Mouse (Mus musculus): ENCODE data around the gene Ubap2l. TPM values are rescaled to one million over a fixed set of nuclear protein-coding genes. Genes with fewer than 3 reads are reported as not detected.

Ubap2l gene
- polyA plus RNA-seq, 1 experiment from 2014 or later = 105 TPM

DNA sequence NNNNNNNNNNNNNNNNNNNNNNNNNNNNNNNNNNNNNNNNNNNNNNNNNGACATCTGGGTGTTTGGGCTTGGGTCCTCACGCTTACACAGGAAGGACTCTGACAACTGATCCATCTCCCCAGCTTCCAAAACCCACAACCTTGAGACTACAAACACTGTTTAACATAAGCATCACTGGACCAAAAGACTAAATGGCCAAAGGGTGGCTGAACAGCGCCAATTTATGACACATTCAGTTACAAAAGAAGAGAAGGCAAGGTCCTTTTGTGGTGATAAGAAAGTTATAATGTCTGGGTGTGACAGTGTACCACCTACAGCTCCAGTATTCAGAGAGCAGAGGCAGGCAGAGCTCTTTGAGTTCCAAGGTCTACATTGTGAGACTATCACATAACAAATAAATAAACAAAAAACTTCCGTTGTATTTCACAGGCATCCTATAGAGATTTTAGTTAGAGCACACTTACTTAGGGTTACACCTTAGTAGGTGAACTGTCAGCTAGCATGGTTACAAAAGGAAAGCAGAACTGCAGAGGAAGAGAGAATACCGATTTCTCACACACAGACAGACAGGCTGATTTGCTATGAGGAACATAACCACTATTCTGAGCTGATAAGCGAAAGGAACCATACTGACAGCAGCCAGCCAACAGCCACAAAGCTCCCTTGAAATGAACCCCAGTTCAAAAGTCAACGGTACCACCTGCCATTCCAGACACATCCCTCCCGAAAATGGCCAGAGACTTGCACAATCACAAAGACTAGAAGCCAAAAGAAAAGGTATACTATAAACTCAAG is 96.1 kb downstream of the Ubap2l start:
- H3K27ac ChIP-seq (ENCODE audit: low read depth, low read length) = no peak overlapping the region
- H3K27me3 ChIP-seq (replicated peaks; ENCODE audit: control insufficient read depth, insufficient read depth, low read length) = no peaks in the 10 kb centered on the region
- no peak overlapping the region for H3K4me2 ChIP-seq (ENCODE audit: low read length)
- no peaks in the 10 kb centered on the region for H3K9me3 ChIP-seq (ENCODE audit: control insufficient read depth, low read length)
- H3K9ac ChIP-seq (ENCODE audit: low read depth, low read length) = no peak overlapping the region
- ATAC-seq = no peak
- H3K4me1 ChIP-seq (ENCODE audit: control insufficient read depth, insufficient read depth, low read depth, low read length) = peaks cover 28% of the 10 kb centered on the region
- no peak overlapping the region for H3K4me3 ChIP-seq (ENCODE audit: low read length)
- WGBS = 96% methylated on average over 7 of the region's 7 CpGs
- H3K36me3 ChIP-seq (ENCODE audit: control insufficient read depth, insufficient read depth, low read length) = peaks cover 48% of the 10 kb centered on the region

DNA sequence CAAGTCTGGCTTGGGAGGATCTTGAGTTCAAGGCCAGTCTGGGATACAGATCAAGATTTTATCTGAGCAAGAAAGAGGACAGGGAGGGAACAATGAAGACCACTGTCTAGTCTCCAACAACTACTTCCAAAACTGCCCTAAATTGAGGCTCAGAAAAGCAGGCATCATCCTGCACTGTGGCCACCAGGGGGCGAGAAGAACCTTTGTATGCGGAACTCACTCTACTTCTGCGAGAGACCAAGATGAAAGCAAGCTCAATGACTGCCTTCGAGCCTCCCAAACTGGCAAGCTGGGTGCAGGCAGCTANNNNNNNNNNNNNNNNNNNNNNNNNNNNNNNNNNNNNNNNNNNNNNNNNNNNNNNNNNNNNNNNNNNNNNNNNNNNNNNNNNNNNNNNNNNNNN is 99.0 kb downstream of the Ubap2l start:
- Histone ChIP-seq H3K27me3 (replicated peaks; ENCODE audit: control insufficient read depth, insufficient read depth, low read length) (no peaks in the 10 kb centered on the region), H3K4me3 (ENCODE audit: low read length) (no peak overlapping the region), H3K36me3 (ENCODE audit: control insufficient read depth, insufficient read depth, low read length) (peaks cover 77% of the 10 kb centered on the region), H3K27ac (ENCODE audit: low read depth, low read length) (no peak overlapping the region), H3K4me2 (ENCODE audit: low read length) (no peak overlapping the region), H3K4me1 (ENCODE audit: control insufficient read depth, insufficient read depth, low read depth, low read length) (peaks cover 1% of the 10 kb centered on the region), H3K9me3 (ENCODE audit: control insufficient read depth, low read length) (no peaks in the 10 kb centered on the region), H3K9ac (ENCODE audit: low read depth, low read length) (no peak overlapping the region)
- WGBS = 1% methylated on average over 4 of the region's 4 CpGs
- peak; percentile 59; the same call in 1 of the 2 replicates for ATAC-seq

MicroRNAs within 50 kb of the gene (microRNA counts, 519-probe panel; counts per million panel counts)
- microRNA mmu-miR-190b = 2,883 counts per million, percentile 77 among the panel's probes with 10 or more counts

Small RNAs within 50 kb of the gene (microRNA-seq; reads per million reads assigned to microRNA genes)
- gene Mir190b = 21.9 reads per million, percentile 33 among the genes with 10 or more reads in this experiment
- 1.0 reads per million for gene Mir7669

Other genes with a start within 250 kb of the Ubap2l start
- 1.2 and 1.4 TPM in 2 replicates for gene She, start 221.3 kb downstream of the Ubap2l start, polyA plus RNA-seq (2015; fragmentation: Nextera tagmentation; extraction: Ambion mirVana)
- 1.1 and 1.2 TPM in 2 replicates for gene Il6ra, start 139.4 kb downstream of the Ubap2l start, polyA plus RNA-seq (2015; fragmentation: Nextera tagmentation; extraction: Ambion mirVana)
- 15.1 and 15.5 TPM in 2 replicates for gene Atp8b2, start 89.1 kb downstream of the Ubap2l start, polyA plus RNA-seq (2015; fragmentation: Nextera tagmentation; extraction: Ambion mirVana)
- 114 TPM in 2 replicates for gene Hax1, start 53.8 kb downstream of the Ubap2l start, polyA plus RNA-seq (2015; fragmentation: Nextera tagmentation; extraction: Ambion mirVana)
- 207 TPM in 2 replicates for gene 4933434E20Rik, start 992 bp downstream of the Ubap2l start, polyA plus RNA-seq (2015; fragmentation: Nextera tagmentation; extraction: Ambion mirVana)
- 343 and 357 TPM in 2 replicates for gene Tpm3, start 20.0 kb upstream of the Ubap2l start, polyA plus RNA-seq (2015; fragmentation: Nextera tagmentation; extraction: Ambion mirVana)
- 0.26 and 0.30 TPM in 2 replicates for gene Nup210l, start 51.5 kb upstream of the Ubap2l start, polyA plus RNA-seq (2015; fragmentation: Nextera tagmentation; extraction: Ambion mirVana)
- gene Rps27, start 161.0 kb upstream of the Ubap2l start, polyA plus RNA-seq (2015; fragmentation: Nextera tagmentation; extraction: Ambion mirVana) = 626 and 662 TPM in 2 replicates
- gene Rab13, start 161.1 kb upstream of the Ubap2l start, polyA plus RNA-seq (2015; fragmentation: Nextera tagmentation; extraction: Ambion mirVana) = 21.7 and 24.1 TPM in 2 replicates
- 93.4 and 97.0 TPM in 2 replicates for gene Jtb, start 179.0 kb upstream of the Ubap2l start, polyA plus RNA-seq (2015; fragmentation: Nextera tagmentation; extraction: Ambion mirVana)
- 2.0 and 2.2 TPM in 2 replicates for gene Creb3l4, start 190.9 kb upstream of the Ubap2l start, polyA plus RNA-seq (2015; fragmentation: Nextera tagmentation; extraction: Ambion mirVana)
- 40.3 and 54.2 TPM in 2 replicates for gene Slc39a1, start 195.5 kb upstream of the Ubap2l start, polyA plus RNA-seq (2015; fragmentation: Nextera tagmentation; extraction: Ambion mirVana)
- 19.6 and 25.3 TPM in 2 replicates for gene Crtc2, start 201.5 kb upstream of the Ubap2l start, polyA plus RNA-seq (2015; fragmentation: Nextera tagmentation; extraction: Ambion mirVana)
- 8.1 and 10.2 TPM in 2 replicates for gene Dennd4b, start 212.6 kb upstream of the Ubap2l start, polyA plus RNA-seq (2015; fragmentation: Nextera tagmentation; extraction: Ambion mirVana)
- gene Gatad2b, start 240.6 kb upstream of the Ubap2l start, polyA plus RNA-seq (2015; fragmentation: Nextera tagmentation; extraction: Ambion mirVana) = 9.3 and 12.1 TPM in 2 replicates

Measured in hindbrain, embryonic 16.5 days (tissue).